Mouse (Mus musculus) mouse embryonic stem cell (cell line): ENCODE results near the gene Krtap5-3.

ENCODE experiments used
- in situ Hi-C, 2 experiments: fragments of 300-500 bp; cut with MboI; formaldehyde crosslinking; loops; 1 replicate in 1 of 2; 3 replicates in 1 of 2; pipeline ENCODE4 v1.14.3; 2019 to 2020; ENCODE audit warnings: low sequenced_read_pairs in 2 of 2, low pct_unique_long_range_greater_than_20kb in 1 of 2, mixed read lengths in 1 of 2; ENCODE audit not compliant: unreplicated experiment in 1 of 2

Krtap5-3 gene

GRCm38 (mm10) chr7:142240978-142241377, 39.8 kb downstream of the Krtap5-3 start, which contains the start of gene Gm40460:
Gene Gm40460, minus strand, starts transcription at chr7:142241078.
- in situ Hi-C loops = loop anchor here in 1 of 2 experiments (10.0 kb wide), 1 partner anchor 96 kb away; the partner anchor contains the start of gene Gm45337

DNA sequence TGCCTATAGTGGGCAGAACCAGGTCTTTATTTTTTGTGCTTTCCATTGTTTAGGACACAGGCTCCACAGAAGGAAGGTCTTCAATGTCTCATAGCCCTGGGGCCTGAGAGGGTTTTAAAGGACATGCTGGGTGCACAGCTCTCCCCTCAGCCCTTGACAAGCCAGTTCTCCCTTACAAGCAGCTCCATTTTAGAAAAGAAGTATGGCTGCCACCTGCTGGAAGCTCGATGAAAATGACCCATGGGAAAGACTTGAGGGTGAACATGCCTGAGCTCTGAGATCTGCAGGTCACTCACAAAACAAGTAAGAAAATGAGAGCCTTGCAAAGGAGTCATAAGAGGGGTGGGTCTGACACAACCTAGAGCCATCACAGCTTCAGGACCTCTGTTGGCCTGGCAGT, 48.7 kb downstream of the Krtap5-3 start:
- in situ Hi-C loops = loop anchor here (5.0 to 10.0 kb wide), 2 partner anchors 103 to 105 kb away; partner anchors contain the start of gene Gm45337 (in 1 of the 2)
